Mouse (Mus musculus): ENCODE data around the gene Galnt15.

- no peak for TF ChIP-seq CTCF (IDR thresholded peaks at IDR 0.05; ENCODE audit: low read depth, low read length)
- TF ChIP-seq EP300 (IDR thresholded peaks at IDR 0.05; ENCODE audit: insufficient read depth, low read depth, low read length), result no peak
Measured at GRCm38 (mm10) chr14:32091124-32091523, 62.3 kb downstream of the Galnt15 start.
